Mouse (Mus musculus) hindbrain, postnatal 0 days (tissue): Measurements from ENCODE around the gene Dapk2. TPM values are rescaled to one million over a fixed set of nuclear protein-coding genes. Genes with fewer than 3 reads are reported as not detected.
A peak's percentile ranks its signal among the peaks of the same experiment; 100 is the strongest.

ENCODE experiments used
- ATAC-seq: fragments of 200-750 bp; cut with Nextera tagmentation; 2 replicates; pipeline ENCODE4 v1.8.0; 2017; ENCODE audit warnings: mild to moderate bottlenecking, moderate TSS enrichment, moderate library complexity
- DNase-seq: peaks from one replicate; pipeline ENCODE4 v3.0.0-alpha.2; 2015; ENCODE audit warnings: low spot score
- H3K27ac ChIP-seq: fragments of 300-500 bp; sonication (generic); 2 replicates; pipeline ENCODE4 v1.5.1; 2014; ENCODE audit warnings: mild to moderate bottlenecking
- H3K27me3 ChIP-seq: fragments of 300-500 bp; sonication (generic); 2 replicates; pipeline ENCODE4 v1.6.1; 2014; ENCODE audit warnings: low read length, mixed read lengths; ENCODE audit not compliant: insufficient read depth
- H3K36me3 ChIP-seq: fragments of 300-500 bp; sonication (generic); 2 replicates; pipeline ENCODE4 v1.6.1; 2014; ENCODE audit warnings: low read length, mixed read lengths; ENCODE audit not compliant: insufficient read depth
- H3K4me1 ChIP-seq: fragments of 300-500 bp; sonication (generic); 2 replicates; pipeline ENCODE4 v1.6.1; 2014; ENCODE audit warnings: antibody characterized with exemption, low read length, mixed read lengths; ENCODE audit not compliant: insufficient read depth
- H3K4me2 ChIP-seq: fragments of 300-500 bp; sonication (generic); 2 replicates; pipeline ENCODE4 v1.6.1; 2014; ENCODE audit warnings: low read depth, mild to moderate bottlenecking, low read length, moderate library complexity, mixed read lengths
- H3K4me3 ChIP-seq: fragments of 300-500 bp; sonication (generic); 2 replicates; pipeline ENCODE4 v1.5.1; 2014; ENCODE audit warnings: low read length
- H3K9ac ChIP-seq: fragments of 300-500 bp; sonication (generic); replicated peaks from 2 replicates; pipeline ENCODE4 v1.6.1; 2014; ENCODE audit warnings: mild to moderate bottlenecking, low read length, moderate library complexity, mixed read lengths
- H3K9me3 ChIP-seq: fragments of 300-500 bp; sonication (generic); 2 replicates; pipeline ENCODE4 v1.6.1; 2016; ENCODE audit warnings: low read length, mixed read lengths
- CTCF ChIP-seq: IDR thresholded peaks from 2 replicates; pipeline ENCODE4 v1.5.1; 2016; ENCODE audit warnings: antibody characterized with exemption, control low read depth, low read depth
- WGBS: fragments of 180-500 bp; shearing (Covaris S2); extraction: QIAGEN DNeasy Blood & Tissue Kit; methylation state at CpG from one replicate; pipeline ENCODE4 v1.1.7; 2014; 5-methylcytosine and 5-hydroxymethylcytosine counted together
- polyA plus RNA-seq: library from polyadenylated mRNA; unstranded; fragments of >200 nt; fragmentation: Nextera tagmentation; extraction: Ambion mirVana; gene quantifications from 2 replicates; pipeline ENCODE4 v1.2.1, GENCODE M21; 2015
- total RNA-seq: library from RNA; depleted of rRNA; stranded (reverse); fragments of >200 nt; gene quantifications from 2 replicates; pipeline ENCODE4 v1.2.3, GENCODE M21; 2014

Dapk2 gene
- total and polyA plus RNA-seq, 2 experiments from 2014 or later, result 0.21 to 0.55 TPM

DNA sequence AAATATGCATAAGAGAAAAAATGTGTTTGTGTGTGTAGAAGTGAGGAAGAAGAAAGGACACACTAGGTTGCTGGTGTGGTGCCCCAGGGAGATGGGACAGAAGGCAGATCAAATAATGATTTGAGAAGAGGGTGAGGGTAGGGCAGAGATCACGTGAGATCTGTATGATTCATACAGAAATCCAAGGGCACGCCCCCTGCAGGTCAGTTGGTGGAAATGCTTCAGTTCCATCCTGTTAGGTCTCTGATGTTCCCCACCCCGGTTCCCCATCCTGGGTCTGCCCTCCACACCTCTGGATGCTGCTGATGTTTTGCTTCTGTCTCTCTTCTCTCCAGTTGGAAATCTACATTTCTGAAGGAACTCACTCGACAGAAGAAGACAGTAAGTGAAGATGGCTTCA, 22.1 kb upstream of the Dapk2 start:
- TF ChIP-seq CTCF, result peak; percentile 67
- H3K4me1 ChIP-seq, result no peaks in the 10 kb centered on the region
- no peaks in the 10 kb centered on the region for H3K27me3 ChIP-seq
- no peaks in the 10 kb centered on the region for H3K9me3 ChIP-seq
- ATAC-seq, result no peak
- no peak for DNase-seq
- H3K4me3 ChIP-seq, result no peak overlapping the region
- no peak overlapping the region for H3K27ac ChIP-seq
- H3K36me3 ChIP-seq, result peaks cover 46% of the 10 kb centered on the region
- H3K4me2 ChIP-seq, result no peak overlapping the region
- WGBS, result 48% methylated on average over 4 of the region's 4 CpGs
- H3K9ac ChIP-seq, result no peak overlapping the region

DNA sequence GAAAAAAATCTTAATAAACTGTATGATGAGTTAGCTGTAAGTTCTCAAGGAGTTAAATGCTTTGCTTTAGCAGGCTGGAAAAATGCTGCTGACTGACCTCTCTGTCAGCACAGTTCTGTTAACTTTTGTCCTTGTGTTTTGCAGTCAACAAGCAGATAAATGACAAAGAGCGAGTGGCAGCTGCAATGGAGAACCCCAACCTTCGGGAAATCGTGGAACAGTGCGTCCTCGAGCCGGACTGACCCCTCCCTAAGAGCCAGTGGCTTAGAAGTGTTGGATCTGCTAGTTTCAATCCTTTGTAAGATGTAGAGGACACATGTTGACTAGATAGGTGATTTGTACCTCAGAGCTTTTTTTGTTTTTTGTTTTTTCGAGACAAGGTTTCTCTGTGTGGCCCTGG, 19.8 kb upstream of the Dapk2 start:
- Histone ChIP-seq H3K27me3 (no peaks in the 10 kb centered on the region), H3K27ac (no peak overlapping the region), H3K4me2 (no peak overlapping the region), H3K9ac (no peak overlapping the region), H3K9me3 (no peaks in the 10 kb centered on the region), H3K36me3 (peaks cover 40% of the 10 kb centered on the region), H3K4me3 (no peak overlapping the region), H3K4me1 (no peaks in the 10 kb centered on the region)
- TF ChIP-seq CTCF, result no peak
- WGBS, result 88% methylated on average over 7 of the region's 7 CpGs
- no peak for DNase-seq
- ATAC-seq, result no peak

DNA sequence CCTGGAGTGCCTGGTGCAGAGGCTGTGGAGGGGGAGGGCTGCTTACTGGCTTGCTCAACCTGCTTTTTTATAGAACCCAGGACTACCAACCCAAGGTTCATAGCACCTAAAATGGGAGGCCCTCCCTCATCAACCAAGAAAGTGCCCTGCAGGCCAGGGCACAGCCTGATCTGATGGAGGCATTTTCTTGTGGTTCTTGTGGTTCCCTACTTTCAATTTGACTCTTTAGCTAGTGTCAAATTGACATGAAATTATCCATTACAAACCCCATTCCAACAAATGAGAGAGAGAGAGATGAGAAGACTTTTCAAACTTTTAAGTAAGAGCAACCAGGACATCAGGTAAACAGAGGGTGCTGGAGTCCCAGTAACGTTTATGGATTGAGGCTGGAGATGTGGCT, 15.8 kb upstream of the Dapk2 start:
- Histone ChIP-seq H3K4me1 (no peaks in the 10 kb centered on the region), H3K36me3 (peaks cover 15% of the 10 kb centered on the region), H3K27me3 (no peaks in the 10 kb centered on the region), H3K9ac (no peak overlapping the region), H3K4me3 (no peak overlapping the region), H3K27ac (no peak overlapping the region), H3K9me3 (no peaks in the 10 kb centered on the region), H3K4me2 (no peak overlapping the region)
- 71% methylated on average over 1 of the region's 1 CpGs for WGBS
- no peak for TF ChIP-seq CTCF
- ATAC-seq (no peak), DNase-seq (no peak)

DNA sequence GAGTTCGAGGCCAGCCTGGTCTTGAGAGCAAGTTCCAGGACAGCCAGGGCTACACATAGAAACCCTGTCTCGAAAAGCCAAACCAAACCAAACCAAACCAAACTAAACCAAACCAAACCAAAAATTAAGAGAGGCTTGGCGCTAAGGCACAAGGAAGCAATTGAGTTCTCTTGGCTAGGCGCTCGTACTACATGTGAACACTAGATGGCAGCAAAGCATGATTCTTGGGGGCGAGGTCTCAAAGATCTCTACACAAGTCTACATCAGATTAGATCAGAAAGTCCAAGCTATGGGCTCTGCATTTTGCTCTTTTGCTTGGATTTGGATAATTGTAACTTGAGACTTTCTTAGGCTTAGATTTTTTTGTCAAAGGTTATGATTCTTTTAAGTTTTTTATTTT, 13.8 kb upstream of the Dapk2 start:
- Histone ChIP-seq H3K9me3 (no peaks in the 10 kb centered on the region), H3K4me1 (no peaks in the 10 kb centered on the region), H3K9ac (no peak overlapping the region), H3K36me3 (peaks cover 14% of the 10 kb centered on the region), H3K4me2 (no peak overlapping the region), H3K27ac (no peak overlapping the region), H3K27me3 (no peaks in the 10 kb centered on the region), H3K4me3 (no peak overlapping the region)
- DNase-seq (peak; percentile 91), ATAC-seq (peak; percentile 70)
- TF ChIP-seq CTCF, result peak; percentile 95
- 11% methylated on average over 6 of the region's 6 CpGs for WGBS

DNA sequence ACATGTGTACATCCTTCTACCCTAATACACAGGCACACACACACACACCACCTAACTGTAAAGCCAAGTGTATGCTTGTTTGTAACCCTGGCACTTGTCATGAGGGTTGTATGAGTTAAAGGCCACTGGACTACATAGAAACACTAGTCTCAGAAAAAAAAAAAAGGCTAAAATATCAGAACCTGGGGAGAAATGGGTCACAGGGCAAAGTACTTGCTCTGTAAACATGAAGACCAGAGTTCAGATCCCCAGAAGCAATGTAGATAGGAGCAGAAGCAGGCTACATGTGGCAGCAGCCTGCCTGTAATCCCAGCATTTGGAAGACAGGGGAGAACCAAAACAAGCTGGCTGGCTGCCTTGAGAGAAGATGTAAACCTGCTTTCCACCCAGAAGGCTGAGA, 11.9 kb upstream of the Dapk2 start:
- H3K4me3 ChIP-seq, result no peak overlapping the region

DNA sequence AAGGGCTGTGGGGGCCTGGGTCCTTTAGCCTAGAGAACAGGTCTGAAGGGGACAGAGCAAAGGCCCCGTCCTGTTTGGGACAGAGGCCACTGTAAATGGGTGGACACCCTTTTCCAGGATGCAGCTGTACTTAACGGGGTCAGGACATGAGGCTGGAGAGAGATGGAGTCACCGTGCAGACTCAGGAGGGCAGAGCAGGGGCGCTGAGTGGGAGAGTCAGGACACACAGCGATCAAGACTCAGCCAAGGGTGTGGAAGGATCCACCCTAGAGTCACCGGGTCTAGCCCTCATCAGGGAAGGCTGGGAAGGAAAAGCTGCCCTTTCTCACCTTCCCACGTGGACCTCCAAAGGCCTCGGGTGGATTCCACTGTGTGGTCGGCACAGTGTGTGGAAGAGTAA, 6.0 kb upstream of the Dapk2 start:
- DNase-seq, result no peak
- Histone ChIP-seq H3K36me3 (no peaks in the 10 kb centered on the region), H3K4me1 (no peaks in the 10 kb centered on the region), H3K4me3 (no peak overlapping the region), H3K9me3 (no peaks in the 10 kb centered on the region), H3K27ac (no peak overlapping the region), H3K4me2 (no peak overlapping the region), H3K9ac (no peak overlapping the region), H3K27me3 (no peaks in the 10 kb centered on the region)
- TF ChIP-seq CTCF, result no peak
- WGBS, result 71% methylated on average over 9 of the region's 9 CpGs
- ATAC-seq, result no peak

More for the DNA sequence above, 11.9 kb upstream of the Dapk2 start:
- ATAC-seq, result no peak
- DNase-seq, result no peak
- no peaks in the 10 kb centered on the region for H3K4me1 ChIP-seq
- H3K36me3 ChIP-seq, result no peaks in the 10 kb centered on the region
- H3K27ac ChIP-seq, result no peak overlapping the region
- TF ChIP-seq CTCF, result no peak
- H3K4me2 ChIP-seq, result no peak overlapping the region
- no peaks in the 10 kb centered on the region for H3K9me3 ChIP-seq
- H3K9ac ChIP-seq, result no peak overlapping the region
- H3K27me3 ChIP-seq, result no peaks in the 10 kb centered on the region

DNA sequence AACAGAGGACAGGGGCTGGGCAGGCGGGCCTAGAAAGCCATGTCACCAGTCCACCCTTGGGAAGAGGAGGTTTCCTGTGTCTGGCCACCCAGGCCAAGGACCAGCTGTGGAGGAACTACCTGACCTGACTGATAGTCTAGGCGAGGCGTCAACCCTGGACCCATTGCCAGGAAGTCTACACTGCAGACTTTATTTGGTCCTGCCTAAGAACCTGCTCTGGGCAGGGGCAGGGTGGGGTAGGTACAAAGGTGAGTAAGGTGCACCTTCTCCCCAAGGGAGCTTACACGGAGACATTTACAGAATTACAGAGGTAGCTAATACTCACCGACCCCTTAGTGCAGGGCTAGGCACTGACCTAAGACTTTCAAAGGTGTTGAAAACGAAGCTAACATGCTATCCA, 4.4 kb upstream of the Dapk2 start:
- Histone ChIP-seq H3K4me2 (no peak overlapping the region), H3K4me3 (no peak overlapping the region), H3K27ac (no peak overlapping the region), H3K4me1 (peaks cover 6% of the 10 kb centered on the region; the same call in 1 of the 2 replicates), H3K36me3 (no peaks in the 10 kb centered on the region), H3K9me3 (no peaks in the 10 kb centered on the region), H3K27me3 (no peaks in the 10 kb centered on the region), H3K9ac (no peak overlapping the region)
- WGBS, result 90% methylated on average over 6 of the region's 6 CpGs
- no peak for DNase-seq
- ATAC-seq, result no peak
- no peak for TF ChIP-seq CTCF
